Mouse (Mus musculus) G1E (cell line): ENCODE data around the gene Tex261. TPM values are rescaled to one million over a fixed set of nuclear protein-coding genes. Genes with fewer than 3 reads are reported as not detected.

ENCODE experiments used
- ATAC-seq: 2 replicates; pipeline ENCODE4 v1.8.0; 2016; ENCODE audit warnings: mild to moderate bottlenecking; ENCODE audit not compliant: insufficient number of reproducible peaks, poor library complexity, low FRiP score, severe bottlenecking; ENCODE audit errors: extremely low read depth
- DNase-seq: peaks from one replicate; pipeline ENCODE4 v3.0.0; 2012; ENCODE audit warnings: low spot score
- H3K27me3 ChIP-seq: 2 replicates; pipeline ENCODE4 v1.6.1; 2012; ENCODE audit warnings: mild to moderate bottlenecking, low read length, inconsistent platforms; ENCODE audit not compliant: insufficient read depth
- H3K36me3 ChIP-seq: replicated peaks from 2 replicates; pipeline ENCODE3; 2012; ENCODE audit warnings: mild to moderate bottlenecking, inconsistent platforms
- H3K4me1 ChIP-seq: 2 replicates; pipeline ENCODE4 v1.6.1; 2012; ENCODE audit warnings: low read depth, low read length, inconsistent platforms, mixed read lengths; ENCODE audit not compliant: insufficient read depth
- H3K4me3 ChIP-seq: 2 replicates; pipeline ENCODE4 v1.5.1; 2012; ENCODE audit warnings: low read depth, mild to moderate bottlenecking, inconsistent platforms, low read length, moderate library complexity, mixed read lengths
- H3K9me3 ChIP-seq: replicated peaks from 2 replicates; pipeline ENCODE4 v1.6.1; 2012; ENCODE audit warnings: inconsistent platforms
- CTCF ChIP-seq: IDR thresholded peaks from 2 replicates; pipeline ENCODE4 v1.5.1; 2012; ENCODE audit warnings: low read depth, low read length, inconsistent platforms, mixed read lengths
- GATA1 ChIP-seq: IDR thresholded peaks from 2 replicates; pipeline ENCODE4 v1.6.1; 2012; ENCODE audit warnings: borderline replicate concordance, low read length, inconsistent platforms, mixed read lengths
- GATA2 ChIP-seq: IDR thresholded peaks from 2 replicates; pipeline ENCODE4 v1.6.1; 2012; ENCODE audit warnings: low read depth, low read length, inconsistent platforms, borderline replicate concordance
- POLR2AphosphoS5 ChIP-seq: IDR thresholded peaks from 2 replicates; pipeline ENCODE4 v1.6.1; 2012; ENCODE audit warnings: low read depth, low read length, inconsistent platforms; ENCODE audit not compliant: insufficient replicate concordance
- TAL1 ChIP-seq: conservative IDR thresholded peaks from 2 replicates; pipeline ENCODE4 v1.6.1; 2012; ENCODE audit warnings: low read depth, low read length, inconsistent platforms, mixed read lengths
- polyA plus RNA-seq: library from polyadenylated mRNA; stranded (reverse); fragments of >175 nt; gene quantifications from 2 replicates; pipeline ENCODE4 v1.2.3, GENCODE M21; 2012
- total RNA-seq, 2 experiments: library from RNA; stranded (forward) in 1 of 2; stranded (reverse) in 1 of 2; fragments of 200-1000 nt in 1 of 2; fragments of >200 nt in 1 of 2; fragmentation: Nextera tagmentation in 1 of 2; gene quantifications; 2 replicates each; pipeline ENCODE4 v1.2.3; 2014 to 2017

The Tex261 gene
- total and polyA plus RNA-seq, 3 experiments = 30.3 to 50.0 (median 32.5) TPM

DNA sequence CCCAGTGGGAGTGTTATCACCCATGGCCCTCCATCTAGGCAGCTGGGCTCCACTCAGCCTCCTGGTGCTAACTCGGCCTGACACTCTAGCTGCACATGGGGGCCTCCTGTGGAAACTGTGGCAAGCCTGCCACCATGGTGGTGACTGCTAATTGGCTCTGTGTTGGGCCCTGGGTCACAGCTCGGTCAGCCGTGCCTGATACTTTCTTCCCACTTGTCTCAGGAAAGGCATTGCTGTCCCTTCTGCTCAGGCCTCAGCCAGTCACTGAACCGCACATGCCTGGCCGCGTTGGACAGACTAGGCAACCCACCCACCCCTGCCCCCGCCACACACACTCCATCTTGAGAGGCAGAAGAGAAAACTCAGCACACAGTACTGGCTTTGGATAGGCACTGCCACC, 12.9 kb upstream of the Tex261 start:
- DNase-seq (no peak), ATAC-seq (no peak)
- Histone ChIP-seq H3K4me3 (no peak overlapping the region), H3K9me3 (no peaks in the 10 kb centered on the region), H3K4me1 (peaks cover 35% of the 10 kb centered on the region), H3K27me3 (peaks cover 27% of the 10 kb centered on the region), H3K36me3 (no peaks in the 10 kb centered on the region)
- TF ChIP-seq CTCF = no peak
- TF ChIP-seq POLR2AphosphoS5 = no peak
- no peak for TF ChIP-seq GATA1
- TF ChIP-seq TAL1 = no peak
- TF ChIP-seq GATA2 = no peak

DNA sequence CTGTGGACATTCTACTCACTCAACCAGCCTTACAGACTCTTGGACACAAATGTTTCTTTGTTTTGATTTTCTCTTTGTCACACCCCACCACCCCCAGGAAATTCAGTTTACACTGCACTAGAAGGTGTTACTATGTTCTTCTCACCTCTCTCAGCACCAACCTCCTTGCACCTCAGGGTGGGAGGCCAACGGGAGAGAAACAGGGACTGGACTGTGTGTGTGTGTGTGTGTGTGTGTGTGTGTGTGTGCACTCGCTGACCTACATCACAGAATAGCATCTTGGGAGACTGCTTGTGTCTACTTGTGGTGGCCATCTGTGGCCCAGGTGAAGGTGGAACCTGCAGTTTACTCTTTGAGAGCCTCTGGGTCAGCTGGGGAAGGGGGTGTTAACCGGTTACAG, 10.8 kb upstream of the Tex261 start:
- H3K4me1 ChIP-seq = peaks cover 33% of the 10 kb centered on the region
- TF ChIP-seq GATA1 = no peak
- no peak for TF ChIP-seq POLR2AphosphoS5
- TF ChIP-seq TAL1 = no peak
- no peak for TF ChIP-seq CTCF
- no peak for TF ChIP-seq GATA2
- H3K36me3 ChIP-seq = no peaks in the 10 kb centered on the region
- H3K9me3 ChIP-seq = no peaks in the 10 kb centered on the region
- peaks cover 35% of the 10 kb centered on the region for H3K27me3 ChIP-seq
- DNase-seq (no peak), ATAC-seq (no peak)
- H3K4me3 ChIP-seq = no peak overlapping the region

DNA sequence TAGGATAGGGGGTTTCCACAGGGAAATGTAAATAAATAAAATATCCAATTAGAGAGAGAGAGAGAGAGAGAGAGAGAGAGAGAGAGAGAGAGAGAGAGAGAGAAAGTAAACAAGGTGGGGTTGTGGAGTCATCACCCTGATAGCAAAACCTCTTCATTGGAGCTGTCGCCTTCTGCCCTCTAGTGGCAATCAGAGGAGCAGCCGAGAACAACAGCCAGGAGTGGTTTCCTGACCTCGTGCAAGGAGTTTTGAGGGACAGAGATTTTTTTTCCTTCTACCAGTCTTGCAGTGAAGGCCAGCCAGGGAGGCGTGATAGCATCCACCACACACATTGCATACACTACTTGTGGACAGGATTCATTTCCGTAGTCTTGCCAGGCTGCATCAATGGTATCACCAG, 3.4 kb upstream of the Tex261 start:
- peaks cover 4% of the 10 kb centered on the region for H3K36me3 ChIP-seq
- H3K9me3 ChIP-seq = no peaks in the 10 kb centered on the region
- H3K4me1 ChIP-seq = peaks cover 38% of the 10 kb centered on the region
- TF ChIP-seq GATA2 (no peak), CTCF (peak; percentile 59)
- DNase-seq (peak; percentile 34), ATAC-seq (no peak)
- H3K4me3 ChIP-seq = no peak overlapping the region
- H3K27me3 ChIP-seq = peaks cover 18% of the 10 kb centered on the region

DNA sequence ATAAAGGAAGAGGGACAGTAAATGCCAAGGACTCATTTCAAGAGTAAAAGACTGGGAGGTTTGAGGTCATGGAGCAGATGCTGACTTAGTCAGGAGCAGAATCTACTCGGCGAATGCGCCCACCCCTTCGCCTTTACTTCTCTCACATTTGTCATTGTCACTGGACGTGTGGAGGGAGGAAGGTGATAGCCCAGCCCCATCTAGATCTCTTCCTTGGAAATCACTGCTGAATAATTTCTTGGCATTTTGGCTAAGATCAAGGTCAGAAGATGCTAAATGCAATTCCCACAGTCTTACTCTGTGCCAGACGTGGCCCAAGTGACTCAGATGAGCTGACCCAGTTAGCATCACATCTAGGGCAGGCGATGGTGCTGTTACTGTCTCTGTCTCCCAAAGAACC, 2.7 kb upstream of the Tex261 start:
- Histone ChIP-seq H3K4me3 (no peak overlapping the region), H3K27me3 (peaks cover 13% of the 10 kb centered on the region), H3K9me3 (no peaks in the 10 kb centered on the region), H3K36me3 (peaks cover 12% of the 10 kb centered on the region), H3K4me1 (peaks cover 45% of the 10 kb centered on the region)
- DNase-seq (no peak), ATAC-seq (no peak)
- TF ChIP-seq CTCF = no peak
- TF ChIP-seq GATA1 = no peak
- TF ChIP-seq POLR2AphosphoS5 = no peak
- no peak for TF ChIP-seq TAL1
- no peak for TF ChIP-seq GATA2

DNA sequence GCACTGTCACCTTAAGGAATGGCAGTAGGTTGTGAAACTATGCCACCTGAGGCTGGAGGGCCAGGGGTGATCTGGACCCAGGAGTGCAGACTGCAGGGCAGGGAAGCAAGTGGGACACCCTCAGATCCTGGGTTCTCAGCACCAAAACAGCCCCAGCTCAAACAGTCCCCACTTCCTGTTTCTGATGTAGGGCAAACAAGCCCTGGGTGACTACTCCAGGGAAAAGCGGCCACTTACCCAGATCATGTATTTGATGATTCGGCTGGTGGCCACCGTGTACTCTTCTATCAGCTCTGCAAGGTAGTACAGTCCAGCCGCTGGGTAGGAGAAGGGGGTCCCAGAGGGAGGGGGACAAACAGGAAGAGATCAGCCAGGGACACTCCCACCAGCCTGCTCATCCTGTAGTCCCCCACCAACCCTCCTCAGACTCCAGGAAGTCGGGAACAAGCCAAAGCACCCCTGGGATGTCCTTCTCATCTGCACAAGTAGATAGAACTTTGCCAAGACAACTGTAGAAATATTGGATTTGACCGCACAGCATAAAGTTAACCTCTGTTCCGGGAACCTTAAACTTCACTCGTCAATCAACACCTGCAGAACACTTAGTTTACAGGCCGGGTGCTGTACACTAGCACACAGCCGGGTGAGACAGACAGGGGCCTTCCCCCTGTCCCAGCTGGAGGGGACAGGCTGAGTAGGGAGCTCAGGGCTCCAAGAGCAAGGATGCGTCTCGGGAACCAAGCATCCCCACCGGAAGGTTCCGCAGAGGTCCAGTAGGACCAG, 641 bp downstream of the Tex261 start:
- peak overlapping the region; percentile 82 for H3K4me3 ChIP-seq
- H3K9me3 ChIP-seq = no peaks in the 10 kb centered on the region
- ATAC-seq (peak; percentile 10), DNase-seq (peak; percentile 68)
- 0 out of 2 replicates have a peak, but pooled peaks cover 2% of the 10 kb centered on the region for H3K27me3 ChIP-seq
- H3K4me1 ChIP-seq = peaks cover 53% of the 10 kb centered on the region
- no peak for TF ChIP-seq POLR2AphosphoS5
- no peak for TF ChIP-seq CTCF
- no peak for TF ChIP-seq TAL1
- TF ChIP-seq GATA2 = no peak
- no peak for TF ChIP-seq GATA1
- peaks cover 45% of the 10 kb centered on the region for H3K36me3 ChIP-seq

DNA sequence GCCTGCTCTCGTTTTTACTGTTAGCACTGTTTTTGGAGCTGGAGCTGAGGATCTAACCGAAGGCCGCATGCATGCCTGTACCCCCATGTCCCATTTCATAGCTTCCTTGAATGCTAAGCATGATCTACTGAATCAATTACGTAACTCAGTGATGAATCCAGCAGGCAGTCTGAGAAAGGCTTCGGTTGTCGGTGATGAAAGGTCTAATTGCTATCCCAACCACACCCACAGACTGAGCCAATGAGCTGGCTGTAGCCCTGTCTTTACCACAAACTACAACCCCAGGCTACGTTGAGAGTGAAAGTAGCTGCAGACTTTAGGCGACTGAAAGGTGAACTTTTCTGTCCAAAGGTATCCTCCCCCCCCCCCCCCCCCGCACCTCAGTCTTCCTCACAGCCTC, 1.5 kb downstream of the Tex261 start:
- DNase-seq = peak; percentile 64
- H3K9me3 ChIP-seq = no peaks in the 10 kb centered on the region
- H3K36me3 ChIP-seq = peaks cover 53% of the 10 kb centered on the region
- H3K4me3 ChIP-seq = peak overlapping the region; percentile 82
- ATAC-seq = no peak
- H3K27me3 ChIP-seq = 0 out of 2 replicates have a peak, but pooled peaks cover 2% of the 10 kb centered on the region
- H3K4me1 ChIP-seq = peaks cover 54% of the 10 kb centered on the region
- TF ChIP-seq GATA1 = no peak
- TF ChIP-seq POLR2AphosphoS5 = no peak
- TF ChIP-seq GATA2 = no peak
- TF ChIP-seq CTCF = no peak
- no peak for TF ChIP-seq TAL1
